In genomic region chr19:45656810-45657595, GRCm38 (mm10) we compare ENCODE assay signal across 15 mouse cellular contexts. TPM values are rescaled to one million over a fixed set of nuclear protein-coding genes. Genes with fewer than 3 reads are reported as not detected.
DNase-seq lines count a peak whose midpoint lies in the region; ATAC-seq and TF ChIP-seq lines count a peak whose summit lies in the region.
"Had no signal": no experiment of that assay in that cellular context is flagged by ENCODE, and none has a peak within 500 bp of the region (broad histone marks: within the 10 kb centered on the region; RNA-seq: fewer than 3 reads in every experiment).

No protein-coding gene starts in this region.

- peaks cover 44% of the 10 kb centered on the region for H3K4me1 ChIP-seq in heart, embryonic 16.5 days (ENCODE audit: control insufficient read depth, insufficient read depth, low read length)
- peaks cover 11% of the 10 kb centered on the region for H3K4me1 ChIP-seq in heart, adult 2 months (ENCODE audit: control insufficient read depth, insufficient read depth, low read length)
- peaks cover 43% of the 10 kb centered on the region for H3K4me1 ChIP-seq in limb, embryonic 14.5 days (ENCODE audit: control insufficient read depth, insufficient read depth, low read length)
- H3K4me1 ChIP-seq in intestine, embryonic 15.5 days (replicated peaks) = peaks cover 17% of the 10 kb centered on the region

- TF ChIP-seq POLR2A in heart, adult 2 months (IDR thresholded peaks at IDR 0.05; ENCODE audit: insufficient read depth, low read depth, low read length) = no peak
- TF ChIP-seq POLR2A in limb, embryonic 14.5 days (IDR thresholded peaks at IDR 0.05; ENCODE audit: borderline replicate concordance, extremely low read depth, insufficient read depth, insufficient read length) = no peak

- H3K36me3 ChIP-seq in heart, embryonic 16.5 days (ENCODE audit: control insufficient read depth, insufficient read depth) = no peaks in the 10 kb centered on the region
- peaks cover 8% of the 10 kb centered on the region for H3K36me3 ChIP-seq in heart, adult 2 months (ENCODE audit: control insufficient read depth, insufficient read depth, low read length)
- no peaks in the 10 kb centered on the region for H3K36me3 ChIP-seq in limb, embryonic 14.5 days (ENCODE audit: control insufficient read depth, insufficient read depth, low read length)
- no peaks in the 10 kb centered on the region for H3K36me3 ChIP-seq in intestine, embryonic 15.5 days
- H3K36me3 ChIP-seq: forebrain, embryonic 12.5 days; hindbrain, embryonic 12.5 days had no signal

- DNase-seq in heart, adult 2 months = no peak
- peak; percentile 29 for DNase-seq in retina, postnatal 1 day
- no peak for DNase-seq in retina, embryonic 14.5 days (ENCODE audit: low spot score)
- peak; percentile 50 for DNase-seq in limb, embryonic 14.5 days (ENCODE audit: low spot score)
- no peak for DNase-seq in B cell, adult 2 months
- DNase-seq: adrenal gland, postnatal 36 days; cerebellum, adult 18-20 months; embryo, embryonic 11 days; gastrocnemius, postnatal 10 days; midbrain, embryonic 14.5 days; right cerebral cortex, postnatal 14 days had no signal

- intact Hi-C loops in heart, adult 2 months (cut with DNase I) = loop anchor here (5.0 kb wide), 1 partner anchor 90 kb away; the partner anchor contains the start of gene Npm3

- H3K9ac ChIP-seq in heart, embryonic 16.5 days (ENCODE audit: low read length) = no peak overlapping the region; the same call in 1 of the 2 replicates
- H3K9ac ChIP-seq in heart, adult 2 months (ENCODE audit: low read depth, low read length) = no peak overlapping the region
- no peak overlapping the region for H3K9ac ChIP-seq in limb, embryonic 14.5 days (ENCODE audit: low read depth, low read length, severe bottlenecking)
- H3K9ac ChIP-seq in intestine, embryonic 15.5 days = no peak overlapping the region
- H3K9ac ChIP-seq: forebrain, embryonic 12.5 days; hindbrain, embryonic 12.5 days had no signal

- peaks cover 3% of the 10 kb centered on the region; the same call in 1 of the 2 replicates for H3K79me2 ChIP-seq in heart, adult 2 months (replicated peaks; ENCODE audit: control insufficient read depth, insufficient read depth, low read length)

- peak overlapping the region; percentile 17; the same call in 1 of the 2 replicates for H3K27ac ChIP-seq in heart, embryonic 16.5 days (ENCODE audit: low read length)
- H3K27ac ChIP-seq in heart, adult 2 months = no peak overlapping the region
- no peak overlapping the region for H3K27ac ChIP-seq in limb, embryonic 14.5 days (replicated peaks; ENCODE audit: low read depth, low read length)
- H3K27ac ChIP-seq in intestine, embryonic 15.5 days = no peak overlapping the region
- H3K27ac ChIP-seq: forebrain, embryonic 12.5 days; hindbrain, embryonic 12.5 days had no signal

- WGBS in heart, embryonic 16.5 days = 37% methylated on average over 8 of the region's 8 CpGs
- 26% methylated on average over 8 of the region's 8 CpGs for WGBS in heart, adult 2 months
- 56% methylated on average over 8 of the region's 8 CpGs for WGBS in limb, embryonic 14.5 days
- 60% methylated on average over 8 of the region's 8 CpGs for WGBS in intestine, embryonic 15.5 days

- peak overlapping the region; percentile 26; the same call in 1 of the 2 replicates for H3K4me2 ChIP-seq in heart, embryonic 16.5 days (ENCODE audit: low read depth, low read length)
- no peak overlapping the region for H3K4me2 ChIP-seq in limb, embryonic 14.5 days (replicated peaks; ENCODE audit: low read depth, low read length, severe bottlenecking)
- H3K4me2 ChIP-seq in intestine, embryonic 15.5 days (replicated peaks) = no peak overlapping the region
- H3K4me2 ChIP-seq: forebrain, embryonic 12.5 days; hindbrain, embryonic 12.5 days had no signal

- no peak for ATAC-seq in heart, embryonic 16.5 days (replicated peaks; ENCODE audit: extremely low read depth, insufficient read depth, low FRiP score)
- ATAC-seq in limb, embryonic 14.5 days (ENCODE audit: low FRiP score, low read depth) = no peak
- ATAC-seq in intestine, embryonic 15.5 days = no peak

- H3K4me3 ChIP-seq in heart, embryonic 16.5 days (ENCODE audit: low read length) = no peak overlapping the region
- no peak overlapping the region for H3K4me3 ChIP-seq in heart, adult 2 months
- no peak overlapping the region for H3K4me3 ChIP-seq in limb, embryonic 14.5 days (replicated peaks; ENCODE audit: low read length)
- no peak overlapping the region for H3K4me3 ChIP-seq in intestine, embryonic 15.5 days (replicated peaks)
- H3K4me3 ChIP-seq: forebrain, embryonic 12.5 days; hindbrain, embryonic 12.5 days had no signal

- H3K9me3 ChIP-seq in heart, embryonic 16.5 days (replicated peaks; ENCODE audit: control insufficient read depth, low read length) = no peaks in the 10 kb centered on the region
- H3K9me3 ChIP-seq in limb, embryonic 14.5 days (ENCODE audit: control insufficient read depth, low read length) = no peaks in the 10 kb centered on the region
- H3K9me3 ChIP-seq in intestine, embryonic 15.5 days = no peaks in the 10 kb centered on the region
- H3K9me3 ChIP-seq: forebrain, embryonic 12.5 days; hindbrain, embryonic 12.5 days had no signal

- TF ChIP-seq CTCF in heart, adult 2 months (IDR thresholded peaks at IDR 0.05) = no peak

- no peak for TF ChIP-seq EP300 in heart, adult 2 months (IDR thresholded peaks at IDR 0.05; ENCODE audit: insufficient read depth, low read depth, low read length)

- no peaks in the 10 kb centered on the region for H3K27me3 ChIP-seq in heart, embryonic 16.5 days (ENCODE audit: control insufficient read depth, insufficient read depth, low read length)
- H3K27me3 ChIP-seq in heart, adult 2 months (ENCODE audit: control insufficient read depth, insufficient read depth, low read length) = no peaks in the 10 kb centered on the region
- no peaks in the 10 kb centered on the region for H3K27me3 ChIP-seq in limb, embryonic 14.5 days (ENCODE audit: control insufficient read depth, insufficient read depth, low read length)
- no peaks in the 10 kb centered on the region for H3K27me3 ChIP-seq in intestine, embryonic 15.5 days (replicated peaks)

RNA-seq across cellular contexts. Expression of gene Fbxw4, which starts 3.1 kb away (rescaled TPM):
- polyA plus RNA-seq in heart, embryonic 16.5 days (2015; fragmentation: Nextera tagmentation; extraction: Ambion mirVana) = 4.5 and 7.1 TPM in 2 replicates
- 10 to 100 TPM; 28.1 to 31.2 TPM for total RNA-seq in heart, adult 2 months (2021)
- polyA plus RNA-seq in heart, adult 2 months (2012; rRNA removed) = 61.5 and 73.0 TPM in 2 replicates
- polyA plus RNA-seq in limb, embryonic 14.5 days (2012; rRNA removed) = 52.2 and 94.4 TPM in 2 replicates
- 5.4 and 6.6 TPM in 2 replicates for polyA plus RNA-seq in limb, embryonic 14.5 days (2014; fragmentation: Nextera tagmentation; extraction: Ambion mirVana)
- 1.9 and 3.6 TPM in 2 replicates for polyA plus RNA-seq in intestine, embryonic 15.5 days (2015; fragmentation: Nextera tagmentation; extraction: Ambion mirVana)

Comparison
In these comparisons a context has a peak if more than half of its experiments do, and no peak if none do; other contexts are left out.
1. DNase-seq: peak in retina, postnatal 1 day (single experiment) and limb, embryonic 14.5 days (single experiment); none in heart, adult 2 months (0 of 2), retina, embryonic 14.5 days (single experiment) and B cell, adult 2 months (0 of 2).